Mouse (Mus musculus) liver, embryonic 12.5 days (tissue): ENCODE measurements around the gene Shroom3. TPM values are rescaled to one million over a fixed set of nuclear protein-coding genes. Genes with fewer than 3 reads are reported as not detected.

Experiments used
- ATAC-seq: fragments of 200-750 bp; cut with Nextera tagmentation; 2 replicates; pipeline ENCODE4 v1.8.0; 2017; ENCODE audit warnings: moderate number of reproducible peaks, mild to moderate bottlenecking, moderate library complexity
- H3K27ac ChIP-seq: fragments of 300-500 bp; sonication (generic); 2 replicates; pipeline ENCODE4 v1.5.1; 2016; ENCODE audit warnings: mild to moderate bottlenecking
- H3K27me3 ChIP-seq: fragments of 300-500 bp; sonication (generic); replicated peaks from 2 replicates; pipeline ENCODE4 v1.6.1; 2016; ENCODE audit warnings: mild to moderate bottlenecking, moderate library complexity
- H3K36me3 ChIP-seq: fragments of 300-500 bp; sonication (generic); 2 replicates; pipeline ENCODE4 v1.6.1; 2016; ENCODE audit warnings: mild to moderate bottlenecking, moderate library complexity
- H3K4me1 ChIP-seq: fragments of 300-500 bp; sonication (generic); 2 replicates; pipeline ENCODE4 v1.6.1; 2016
- H3K4me2 ChIP-seq: fragments of 300-500 bp; sonication (generic); 2 replicates; pipeline ENCODE4 v1.6.1; 2016; ENCODE audit warnings: mild to moderate bottlenecking, moderate library complexity
- H3K4me3 ChIP-seq: fragments of 300-500 bp; sonication (generic); 2 replicates; pipeline ENCODE4 v1.5.1; 2016; ENCODE audit warnings: mild to moderate bottlenecking, moderate library complexity
- H3K9ac ChIP-seq: fragments of 300-500 bp; sonication (generic); 2 replicates; pipeline ENCODE4 v1.6.1; 2016; ENCODE audit warnings: mild to moderate bottlenecking, moderate library complexity
- H3K9me3 ChIP-seq: fragments of 300-500 bp; sonication (generic); replicated peaks from 2 replicates; pipeline ENCODE4 v1.6.1; 2016; ENCODE audit warnings: mild to moderate bottlenecking, moderate library complexity
- WGBS: fragments of 180-500 bp; shearing (Covaris S2); methylation state at CpG from one replicate; pipeline ENCODE4 v1.1.7; 2016; ENCODE audit not compliant: insufficient replicate concordance; 5-methylcytosine and 5-hydroxymethylcytosine counted together
- polyA plus RNA-seq: library from polyadenylated mRNA; unstranded; fragments of >200 nt; fragmentation: Nextera tagmentation; extraction: Ambion mirVana; gene quantifications from 2 replicates; pipeline ENCODE4 v1.2.1, GENCODE M21; 2016

Shroom3 gene
- polyA plus RNA-seq, 1 experiment from 2014 or later: 0.92 TPM

DNA sequence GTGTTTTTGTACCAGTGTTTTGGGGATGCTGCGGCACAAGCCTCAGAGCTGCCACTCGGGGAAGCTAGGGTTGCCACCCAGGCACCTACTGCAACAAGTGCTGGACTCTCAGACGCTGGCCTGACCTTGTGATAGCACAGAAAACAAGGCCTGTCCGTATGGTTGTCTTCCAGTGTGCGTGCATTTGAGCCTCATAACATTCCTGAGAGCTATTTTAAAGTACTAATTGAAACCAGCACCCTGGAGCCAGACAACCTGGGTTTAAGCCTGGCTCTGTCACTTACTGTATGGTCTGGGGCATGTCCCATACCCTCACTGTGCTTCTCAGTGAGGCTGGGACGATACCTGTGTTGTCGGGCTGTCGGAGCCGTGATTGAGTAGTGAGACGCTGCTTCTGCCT lies 276.1 kb downstream of the Shroom3 start:
- Histone ChIP-seq H3K9me3 (no peaks in the 10 kb centered on the region), H3K4me3 (no peak overlapping the region), H3K36me3 (no peaks in the 10 kb centered on the region), H3K9ac (no peak overlapping the region), H3K27me3 (peaks cover 6% of the 10 kb centered on the region; the same call in 1 of the 2 replicates), H3K4me1 (no peaks in the 10 kb centered on the region), H3K4me2 (no peak overlapping the region), H3K27ac (no peak overlapping the region)
- no peak for ATAC-seq
- WGBS: 66% methylated on average over 10 of the region's 10 CpGs

DNA sequence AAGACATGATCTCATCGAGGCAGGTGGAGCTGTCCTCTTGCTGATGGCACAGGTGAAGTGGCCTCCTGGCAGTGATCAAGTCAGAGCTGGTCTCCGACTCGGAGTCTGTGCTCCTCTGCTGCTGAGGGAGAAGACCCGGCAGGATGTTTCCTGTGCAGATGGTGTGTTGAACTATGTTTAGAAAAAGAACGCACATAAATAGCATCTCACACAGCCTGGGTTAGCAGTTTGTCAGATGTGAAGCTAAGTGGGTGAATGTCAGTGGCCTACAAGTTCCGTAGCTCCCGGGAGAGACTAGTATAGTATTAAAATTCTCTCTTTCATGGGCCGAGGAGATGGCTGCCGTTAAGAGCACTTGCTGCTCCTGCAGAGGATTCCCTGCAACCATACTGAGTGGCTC lies 276.5 kb downstream of the Shroom3 start:
- H3K9ac ChIP-seq: no peak overlapping the region
- no peaks in the 10 kb centered on the region for H3K4me1 ChIP-seq
- no peak overlapping the region for H3K4me3 ChIP-seq
- no peak for ATAC-seq
- no peak overlapping the region for H3K4me2 ChIP-seq
- H3K9me3 ChIP-seq: no peaks in the 10 kb centered on the region
- WGBS: 73% methylated on average over 9 of the region's 9 CpGs
- H3K27ac ChIP-seq: no peak overlapping the region
- 0 out of 2 replicates have a peak, but pooled peaks cover 1% of the 10 kb centered on the region for H3K36me3 ChIP-seq
- H3K27me3 ChIP-seq: peaks cover 7% of the 10 kb centered on the region; the same call in 1 of the 2 replicates

DNA sequence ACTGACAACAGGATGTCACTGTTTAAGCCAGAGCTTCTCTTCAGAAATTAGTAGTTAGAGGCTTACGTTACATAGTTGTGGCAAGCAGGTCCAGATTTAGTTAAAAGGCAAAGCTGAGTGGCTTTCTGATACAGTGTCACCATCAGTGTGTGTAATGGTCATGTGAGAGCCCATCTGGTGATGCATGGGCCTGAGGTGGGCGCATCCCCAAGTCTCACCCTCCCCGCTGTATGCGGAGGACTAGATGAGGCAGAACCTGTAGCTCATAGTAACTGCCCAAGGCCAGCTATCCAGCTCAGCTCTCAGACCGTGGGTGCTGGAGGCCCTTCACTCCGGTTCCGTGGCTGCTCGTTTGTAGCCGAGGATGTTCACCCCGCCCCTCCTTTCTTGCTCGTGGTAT lies 278.1 kb downstream of the Shroom3 start:
- H3K4me3 ChIP-seq: no peak overlapping the region
- no peak overlapping the region for H3K9ac ChIP-seq
- peaks cover 7% of the 10 kb centered on the region; the same call in 1 of the 2 replicates for H3K27me3 ChIP-seq
- no peak for ATAC-seq
- H3K36me3 ChIP-seq: 0 out of 2 replicates have a peak, but pooled peaks cover 3% of the 10 kb centered on the region
- no peak overlapping the region for H3K27ac ChIP-seq
- no peaks in the 10 kb centered on the region for H3K4me1 ChIP-seq
- no peak overlapping the region for H3K4me2 ChIP-seq
- no peaks in the 10 kb centered on the region for H3K9me3 ChIP-seq
- WGBS: 71% methylated on average over 11 of the region's 11 CpGs

DNA sequence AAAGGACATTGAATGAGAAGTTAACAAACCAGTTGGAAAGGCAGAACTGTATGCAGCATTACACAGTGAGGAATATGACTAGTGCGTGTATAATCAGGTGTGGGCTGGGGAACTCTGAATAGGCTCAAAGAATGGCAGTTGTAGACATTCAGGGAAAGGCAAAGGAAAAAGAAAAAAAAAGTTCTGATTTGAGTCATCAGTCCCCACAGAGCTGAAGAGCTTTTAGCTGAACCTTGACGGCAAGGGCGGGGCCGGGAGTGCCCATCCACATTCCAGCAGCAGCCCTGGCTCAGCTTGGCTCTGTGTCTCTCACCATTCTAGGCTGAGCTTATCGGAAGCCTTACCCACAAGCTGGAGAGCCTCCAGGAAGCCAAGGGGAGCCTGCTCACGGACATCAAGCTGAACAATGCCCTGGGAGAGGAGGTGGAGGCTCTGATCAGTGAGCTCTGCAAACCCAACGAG lies 278.6 kb downstream of the Shroom3 start:
- peaks cover 7% of the 10 kb centered on the region; the same call in 1 of the 2 replicates for H3K27me3 ChIP-seq
- ATAC-seq: no peak
- no peaks in the 10 kb centered on the region for H3K4me1 ChIP-seq
- 0 out of 2 replicates have a peak, but pooled peaks cover 3% of the 10 kb centered on the region for H3K36me3 ChIP-seq
- no peaks in the 10 kb centered on the region for H3K9me3 ChIP-seq
- H3K4me2 ChIP-seq: no peak overlapping the region
- H3K27ac ChIP-seq: no peak overlapping the region
- no peak overlapping the region for H3K9ac ChIP-seq
- 55% methylated on average over 7 of the region's 7 CpGs for WGBS
- H3K4me3 ChIP-seq: no peak overlapping the region

DNA sequence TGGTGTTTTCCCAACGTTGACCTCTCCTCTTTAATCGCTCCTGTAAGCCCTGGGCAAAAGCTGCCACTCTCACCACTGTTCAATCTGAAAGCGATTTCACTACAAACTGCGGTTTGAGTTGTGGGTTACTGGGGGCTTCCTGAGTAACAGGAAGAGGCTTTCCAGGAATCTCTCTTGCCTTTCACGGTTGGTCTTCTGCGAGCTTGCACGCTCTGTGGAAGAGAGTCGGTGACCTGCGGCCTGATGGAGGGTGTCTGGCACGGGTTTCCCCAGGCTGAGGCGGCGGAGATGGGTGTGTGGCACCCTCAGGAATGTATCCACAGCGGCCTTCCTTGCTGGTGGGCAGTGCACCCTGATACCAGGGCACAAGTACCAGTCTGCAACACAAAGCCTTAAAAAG lies 281.5 kb downstream of the Shroom3 start:
- H3K27me3 ChIP-seq: peaks cover 7% of the 10 kb centered on the region; the same call in 1 of the 2 replicates
- no peak overlapping the region for H3K4me3 ChIP-seq
- no peaks in the 10 kb centered on the region for H3K9me3 ChIP-seq
- WGBS: 31% methylated on average over 13 of the region's 13 CpGs
- 0 out of 2 replicates have a peak, but pooled peaks cover 3% of the 10 kb centered on the region for H3K36me3 ChIP-seq
- H3K9ac ChIP-seq: no peak overlapping the region
- H3K4me1 ChIP-seq: no peaks in the 10 kb centered on the region
- no peak overlapping the region for H3K27ac ChIP-seq
- ATAC-seq: no peak
- no peak overlapping the region for H3K4me2 ChIP-seq

DNA sequence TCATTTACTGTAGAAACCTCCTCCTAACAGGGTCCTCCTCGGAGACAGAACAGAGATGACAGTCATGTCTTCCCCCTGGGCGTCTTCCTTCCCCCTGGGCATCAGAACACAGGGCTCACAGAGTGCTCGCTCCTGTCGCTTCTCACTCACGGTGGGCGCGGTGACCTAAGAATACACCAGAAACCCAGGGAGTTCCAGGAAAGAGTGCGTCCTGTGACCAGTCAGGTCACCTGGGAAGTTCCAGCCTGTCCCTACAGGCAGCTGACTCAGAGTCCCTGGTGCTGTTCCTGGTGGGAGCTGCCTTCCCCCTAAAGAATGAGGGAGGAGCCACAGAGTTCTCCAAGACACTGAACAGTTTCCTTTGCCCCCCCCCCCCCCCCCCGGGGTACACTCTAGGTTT lies 283.9 kb downstream of the Shroom3 start:
- Histone ChIP-seq H3K9me3 (no peaks in the 10 kb centered on the region), H3K27me3 (peaks cover 7% of the 10 kb centered on the region; the same call in 1 of the 2 replicates), H3K4me1 (no peaks in the 10 kb centered on the region), H3K9ac (no peak overlapping the region), H3K27ac (no peak overlapping the region), H3K4me2 (no peak overlapping the region), H3K4me3 (no peak overlapping the region), H3K36me3 (0 out of 2 replicates have a peak, but pooled peaks cover 3% of the 10 kb centered on the region)
- ATAC-seq: no peak
- WGBS: 63% methylated on average over 9 of the region's 9 CpGs

DNA sequence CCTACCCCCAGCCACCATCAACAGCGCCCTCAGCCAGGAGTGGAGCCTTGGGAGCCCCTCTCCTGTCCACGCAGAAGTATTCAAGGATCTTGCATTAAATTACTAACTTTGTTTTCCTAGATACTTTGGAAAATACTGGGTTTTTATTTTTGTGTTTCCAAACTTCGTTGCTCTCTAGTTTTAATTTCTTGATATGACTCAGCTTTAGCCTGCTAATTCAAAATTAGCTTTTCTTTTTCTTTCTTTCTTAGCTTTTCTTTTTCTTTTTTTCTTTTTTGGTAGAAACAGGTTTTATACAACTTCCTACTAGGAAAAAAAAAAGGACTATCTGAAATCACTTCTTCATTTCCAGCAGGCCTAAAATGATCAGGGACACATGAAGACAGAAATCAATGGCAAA lies 284.7 kb downstream of the Shroom3 start:
- 67% methylated on average over 3 of the region's 3 CpGs for WGBS
- Histone ChIP-seq H3K27ac (no peak overlapping the region), H3K4me2 (no peak overlapping the region), H3K36me3 (0 out of 2 replicates have a peak, but pooled peaks cover 3% of the 10 kb centered on the region), H3K9me3 (no peaks in the 10 kb centered on the region), H3K4me3 (no peak overlapping the region), H3K9ac (no peak overlapping the region), H3K27me3 (peaks cover 7% of the 10 kb centered on the region; the same call in 1 of the 2 replicates), H3K4me1 (no peaks in the 10 kb centered on the region)
- ATAC-seq: no peak

DNA sequence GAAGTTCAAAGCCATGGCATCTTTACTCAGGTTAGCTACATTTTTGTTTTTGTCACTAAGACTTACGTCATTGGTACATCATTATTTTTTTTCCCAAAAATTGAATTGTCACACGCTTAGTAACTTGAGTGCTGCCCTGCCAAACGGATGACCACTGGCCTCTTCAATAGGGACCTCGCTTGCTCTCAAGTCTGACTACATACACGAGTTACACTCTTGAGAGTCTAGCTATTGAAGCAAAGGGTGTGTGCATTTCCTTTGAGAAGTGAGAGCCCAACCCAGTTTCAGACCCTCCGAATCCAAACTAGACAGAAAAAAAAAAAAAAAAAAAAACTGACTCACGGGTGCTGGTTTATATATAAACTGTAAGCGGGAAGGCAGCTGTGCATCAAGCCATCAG lies 286.2 kb downstream of the Shroom3 start:
- Histone ChIP-seq H3K4me1 (no peaks in the 10 kb centered on the region), H3K9me3 (no peaks in the 10 kb centered on the region), H3K36me3 (0 out of 2 replicates have a peak, but pooled peaks cover 3% of the 10 kb centered on the region), H3K27me3 (no peaks in the 10 kb centered on the region; the same call in 1 of the 2 replicates), H3K4me3 (no peak overlapping the region), H3K4me2 (no peak overlapping the region), H3K27ac (no peak overlapping the region), H3K9ac (no peak overlapping the region)
- no peak for ATAC-seq
- 64% methylated on average over 8 of the region's 8 CpGs for WGBS

DNA sequence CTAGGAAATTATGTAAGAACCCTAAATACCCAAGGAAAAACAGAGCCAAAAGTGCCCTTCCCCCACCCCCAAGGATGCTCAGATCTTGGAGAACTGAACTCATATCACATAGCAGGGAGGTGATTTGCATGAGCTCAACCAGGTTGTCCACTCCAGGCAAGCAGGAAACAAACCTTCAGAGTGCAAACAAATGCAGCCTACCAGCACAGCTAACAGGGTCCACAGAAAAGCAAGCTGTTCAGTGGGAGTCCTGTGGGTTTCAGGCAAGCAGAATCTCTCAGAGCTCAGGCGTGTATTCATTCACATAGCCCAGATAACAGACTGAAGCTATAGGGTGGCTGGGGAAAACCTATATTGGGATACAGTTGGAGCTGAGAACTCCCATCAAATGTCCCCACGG lies 286.7 kb downstream of the Shroom3 start:
- ATAC-seq: no peak

DNA sequence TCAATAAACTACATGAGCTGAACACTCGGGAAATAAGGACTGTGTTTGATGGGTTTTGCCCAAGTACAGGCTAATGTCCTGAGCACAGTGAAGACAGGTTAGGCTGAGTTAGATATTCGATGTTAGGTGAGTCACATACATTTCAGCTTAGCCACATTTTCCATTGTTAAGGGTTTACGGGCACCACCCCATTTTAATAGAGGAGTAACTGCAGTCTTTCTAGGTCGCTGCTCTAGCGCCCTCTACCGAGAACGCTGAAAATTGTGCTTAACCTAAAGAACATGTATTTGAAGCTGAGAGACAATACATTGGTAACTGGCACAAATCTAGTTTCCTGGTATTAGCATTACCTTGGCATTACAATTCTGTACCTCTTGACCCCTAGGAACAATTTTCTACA lies 287.2 kb downstream of the Shroom3 start:
- Histone ChIP-seq H3K27ac (no peak overlapping the region), H3K27me3 (no peaks in the 10 kb centered on the region), H3K9ac (no peak overlapping the region), H3K4me3 (no peak overlapping the region), H3K4me1 (no peaks in the 10 kb centered on the region), H3K4me2 (no peak overlapping the region), H3K9me3 (no peaks in the 10 kb centered on the region), H3K36me3 (no peaks in the 10 kb centered on the region)
- ATAC-seq: no peak
- 25% methylated on average over 7 of the region's 7 CpGs for WGBS

More for the DNA sequence above, 286.7 kb downstream of the Shroom3 start:
- Histone ChIP-seq H3K4me3 (no peak overlapping the region), H3K4me2 (no peak overlapping the region), H3K9me3 (no peaks in the 10 kb centered on the region), H3K27ac (no peak overlapping the region), H3K4me1 (no peaks in the 10 kb centered on the region), H3K36me3 (no peaks in the 10 kb centered on the region), H3K9ac (no peak overlapping the region), H3K27me3 (no peaks in the 10 kb centered on the region)
- WGBS: 54% methylated on average over 2 of the region's 2 CpGs

DNA sequence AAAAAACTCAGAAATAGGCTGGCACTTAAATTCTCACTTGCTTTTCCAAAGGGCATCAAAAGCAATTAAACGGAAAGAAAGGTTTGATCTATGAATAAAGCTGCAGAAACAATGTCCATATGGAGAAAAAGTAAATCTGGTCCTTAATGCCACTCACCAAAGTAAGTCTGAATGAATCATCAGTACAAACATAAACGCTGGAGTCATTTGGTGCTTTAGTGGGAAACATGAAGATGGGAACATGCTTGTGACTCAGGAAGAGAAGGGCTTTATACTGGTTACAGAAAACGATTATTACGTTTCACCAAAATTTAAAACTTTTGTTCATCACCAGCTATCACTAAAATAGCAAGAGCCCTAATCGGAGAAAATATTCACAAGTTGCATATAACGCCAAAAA lies 297.2 kb downstream of the Shroom3 start:
- 64% methylated on average over 6 of the region's 6 CpGs for WGBS
- Histone ChIP-seq H3K36me3 (no peaks in the 10 kb centered on the region), H3K4me3 (no peak overlapping the region), H3K9me3 (no peaks in the 10 kb centered on the region), H3K9ac (no peak overlapping the region), H3K4me1 (no peaks in the 10 kb centered on the region), H3K27ac (no peak overlapping the region), H3K27me3 (no peaks in the 10 kb centered on the region), H3K4me2 (no peak overlapping the region)
- ATAC-seq: no peak

DNA sequence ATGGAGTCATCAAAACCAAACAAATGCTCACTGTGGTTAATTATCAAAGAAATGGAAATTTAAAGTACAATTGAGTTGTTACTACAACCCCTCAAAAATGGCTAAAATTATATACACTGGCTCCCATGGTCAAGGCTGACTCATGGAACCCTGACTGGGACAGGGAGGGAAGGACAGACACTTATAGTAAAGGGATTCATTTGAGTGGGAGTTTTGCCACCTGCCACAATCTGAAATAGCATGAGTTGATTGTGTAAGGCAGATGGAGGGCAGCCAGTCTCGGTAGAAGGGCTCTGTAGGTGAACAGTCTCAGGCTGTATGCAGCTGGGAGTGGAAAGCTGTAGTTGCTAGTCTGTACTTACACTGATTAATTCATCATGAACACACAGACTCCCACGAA lies 297.6 kb downstream of the Shroom3 start:
- no peak overlapping the region for H3K9ac ChIP-seq
- ATAC-seq: no peak
- WGBS: 57% methylated on average over 2 of the region's 2 CpGs
- no peaks in the 10 kb centered on the region for H3K9me3 ChIP-seq
- H3K4me2 ChIP-seq: no peak overlapping the region
- no peak overlapping the region for H3K27ac ChIP-seq
- H3K36me3 ChIP-seq: no peaks in the 10 kb centered on the region
- no peak overlapping the region for H3K4me3 ChIP-seq
- H3K4me1 ChIP-seq: no peaks in the 10 kb centered on the region
- H3K27me3 ChIP-seq: no peaks in the 10 kb centered on the region

DNA sequence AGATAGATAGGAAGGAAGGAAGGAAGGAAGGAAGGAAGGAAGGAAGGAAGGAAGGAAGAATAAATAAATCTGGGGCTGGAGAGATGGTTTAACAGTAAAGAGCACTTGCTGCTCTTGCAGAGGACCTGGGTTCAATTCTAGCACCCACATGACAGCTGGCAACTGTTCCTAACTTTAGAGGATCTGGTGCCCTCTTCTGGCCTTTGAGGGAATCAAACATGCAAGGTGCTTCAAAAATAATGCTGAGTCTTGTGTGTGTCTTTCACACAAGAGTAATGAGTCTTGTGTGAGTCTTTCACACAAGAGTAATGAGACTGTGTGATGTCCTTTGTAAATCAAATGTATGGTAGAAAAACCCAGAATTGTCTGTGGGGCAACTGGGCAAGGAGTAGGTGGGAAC lies 299.4 kb downstream of the Shroom3 start:
- Histone ChIP-seq H3K4me1 (no peaks in the 10 kb centered on the region), H3K9ac (no peak overlapping the region), H3K4me2 (no peak overlapping the region), H3K9me3 (no peaks in the 10 kb centered on the region), H3K36me3 (no peaks in the 10 kb centered on the region), H3K27ac (no peak overlapping the region), H3K4me3 (no peak overlapping the region), H3K27me3 (no peaks in the 10 kb centered on the region)
- no peak for ATAC-seq
